Mouse (Mus musculus): ENCODE results near the gene Gm28047.
A peak's percentile ranks its signal among the peaks of the same experiment; 100 is the strongest.
"Not testable (repeated sequence)": the region's sequence is repeated elsewhere in the genome, so short reads cannot be mapped to it uniquely, and the experiment has no call there.

The Gm28047 gene

GRCm38 (mm10) chr15:102624970-102625686 lies at the start of gene Gm28047, which contains the start of gene Atf7:
Gm28047 (minus strand) TSS chr15:102625067.
Atf7 (minus strand) TSS chr15:102625464.
- ATAC-seq (ENCODE audit: insufficient number of reproducible peaks, low FRiP score, low TSS enrichment) = peak; percentile 98

- ATAC-seq (ENCODE audit: insufficient number of reproducible peaks, low FRiP score, low TSS enrichment) = 0 out of 2 replicates have a peak, but pooled peaks have one; percentile 28
Observed at GRCm38 (mm10) chr15:102673548-102673947, 48.7 kb upstream of the Gm28047 start.

- ATAC-seq (ENCODE audit: insufficient number of reproducible peaks, low FRiP score, low TSS enrichment) = no peak
Observed at GRCm38 (mm10) chr15:102672215-102673071, 47.6 kb upstream of the Gm28047 start, which contains the start of gene Atp5g2. Atp5g2 (minus strand) TSS chr15:102672352.

- peak; percentile 28; the same call in 1 of the 2 replicates for ATAC-seq (ENCODE audit: insufficient number of reproducible peaks, low FRiP score, low TSS enrichment)
Observed at GRCm38 (mm10) chr15:102671721-102672214, 46.9 kb upstream of the Gm28047 start.

DNA sequence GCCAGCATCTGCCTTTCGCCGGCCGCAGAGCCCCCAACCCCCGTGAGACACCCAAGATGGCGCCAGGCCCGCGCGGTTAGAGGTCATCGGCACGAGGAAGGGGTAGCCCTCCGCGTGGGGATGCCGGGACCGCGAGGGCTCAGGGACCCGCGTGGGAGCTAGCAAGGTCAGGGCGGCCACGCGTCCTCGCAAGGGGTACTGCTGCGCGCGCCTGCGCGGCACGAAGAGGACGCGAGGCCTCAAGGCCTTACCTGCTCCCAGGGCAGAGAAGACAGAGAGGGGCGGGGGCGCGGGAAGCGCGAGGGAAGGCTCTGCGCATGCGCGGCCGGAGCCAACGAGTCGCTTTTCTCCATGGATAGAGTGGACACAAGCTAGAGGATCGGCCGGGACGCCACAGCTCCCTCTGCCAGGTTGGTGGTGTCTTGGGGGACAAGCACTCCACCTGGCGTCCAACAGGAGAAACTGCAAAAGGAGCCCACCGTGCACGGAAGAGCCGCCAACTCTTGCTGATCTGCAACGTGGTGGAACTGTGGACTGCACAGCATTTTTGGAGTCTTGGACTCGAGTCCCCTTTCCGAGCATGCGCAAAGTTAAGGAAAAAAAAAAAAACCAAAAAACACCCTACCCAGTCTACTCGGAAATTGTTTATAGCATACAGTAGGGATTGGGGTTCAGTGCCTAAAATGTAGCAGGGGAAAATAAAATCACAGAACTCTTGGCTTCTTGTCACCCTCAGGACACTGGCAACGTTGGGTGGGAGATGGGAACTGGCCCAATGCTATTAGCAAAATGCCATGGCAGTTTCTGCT lies 46.1 kb upstream of the Gm28047 start:
- peak; percentile 86 for ATAC-seq (ENCODE audit: insufficient number of reproducible peaks, low FRiP score, low TSS enrichment)

- ATAC-seq (ENCODE audit: insufficient number of reproducible peaks, low FRiP score, low TSS enrichment) = 0 out of 2 replicates have a peak, but pooled peaks have one; percentile 4
Observed at GRCm38 (mm10) chr15:102670281-102670680, 45.4 kb upstream of the Gm28047 start.

- no peak for ATAC-seq (ENCODE audit: insufficient number of reproducible peaks, low FRiP score, low TSS enrichment)
Observed at GRCm38 (mm10) chr15:102669571-102669970, 44.7 kb upstream of the Gm28047 start.

- ATAC-seq (ENCODE audit: insufficient number of reproducible peaks, low FRiP score, low TSS enrichment) = no peak
Observed at GRCm38 (mm10) chr15:102665494-102665893, 40.6 kb upstream of the Gm28047 start.

GRCm38 (mm10) chr15:102663825-102664224 lies 39.0 kb upstream of the Gm28047 start:
- no peak for ATAC-seq (ENCODE audit: insufficient number of reproducible peaks, low FRiP score, low TSS enrichment)

GRCm38 (mm10) chr15:102662601-102663000 lies 37.7 kb upstream of the Gm28047 start:
- not testable (repeated sequence) for ATAC-seq (ENCODE audit: insufficient number of reproducible peaks, low FRiP score, low TSS enrichment)

GRCm38 (mm10) chr15:102657926-102658381 lies 33.1 kb upstream of the Gm28047 start:
- no peak for ATAC-seq (ENCODE audit: insufficient number of reproducible peaks, low FRiP score, low TSS enrichment)

- no peak for ATAC-seq (ENCODE audit: insufficient number of reproducible peaks, low FRiP score, low TSS enrichment)
Observed at GRCm38 (mm10) chr15:102656658-102657057, 31.8 kb upstream of the Gm28047 start.

GRCm38 (mm10) chr15:102651928-102652660 lies 27.2 kb upstream of the Gm28047 start:
- not testable (repeated sequence) for ATAC-seq (ENCODE audit: insufficient number of reproducible peaks, low FRiP score, low TSS enrichment)

DNA sequence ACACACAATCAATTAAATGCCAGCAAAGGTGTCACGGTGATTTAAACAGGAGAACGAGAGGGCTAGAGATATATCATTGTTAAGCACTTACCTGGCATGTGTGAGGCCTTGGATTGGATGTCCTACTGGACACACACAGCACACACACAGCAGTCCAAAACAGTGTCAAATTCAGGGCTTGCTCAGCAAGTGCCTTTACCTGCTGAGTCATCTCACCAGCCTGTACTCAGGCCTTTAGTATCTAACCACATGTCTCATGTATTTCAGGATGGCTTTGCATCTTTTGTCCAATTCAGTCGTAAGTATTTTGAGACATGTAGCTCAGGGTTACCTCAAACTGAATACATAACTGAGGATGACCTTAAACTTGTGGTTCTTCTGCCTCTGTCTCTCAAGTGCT lies 26.2 kb upstream of the Gm28047 start:
- no peak for ATAC-seq (ENCODE audit: insufficient number of reproducible peaks, low FRiP score, low TSS enrichment)

GRCm38 (mm10) chr15:102635817-102636216 lies 10.9 kb upstream of the Gm28047 start:
- no peak for ATAC-seq (ENCODE audit: insufficient number of reproducible peaks, low FRiP score, low TSS enrichment)

DNA sequence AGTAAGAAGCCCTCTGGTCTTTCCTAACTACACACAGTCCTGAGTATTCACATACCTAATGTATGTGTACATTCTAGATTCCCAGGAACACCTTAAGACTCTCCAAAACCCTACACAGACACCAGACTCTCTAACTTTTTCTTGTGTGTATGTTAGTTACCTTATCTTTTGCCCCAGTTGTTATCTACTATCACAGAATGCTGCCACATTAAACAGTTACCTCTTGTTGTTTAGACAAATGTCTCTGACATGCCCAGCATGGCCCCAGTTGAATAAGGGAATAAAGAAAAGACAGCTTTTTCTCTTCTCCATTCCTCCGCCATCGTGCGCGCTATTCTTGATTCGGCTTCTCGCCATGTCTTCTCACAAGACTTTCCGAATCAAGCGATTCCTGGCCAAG lies 9.8 kb upstream of the Gm28047 start:
- no peak for ATAC-seq (ENCODE audit: insufficient number of reproducible peaks, low FRiP score, low TSS enrichment)

GRCm38 (mm10) chr15:102625687-102626055 lies 804 bp upstream of the Gm28047 start:
- ATAC-seq (ENCODE audit: insufficient number of reproducible peaks, low FRiP score, low TSS enrichment) = peak; percentile 19

- no peak for ATAC-seq (ENCODE audit: insufficient number of reproducible peaks, low FRiP score, low TSS enrichment)
Observed at GRCm38 (mm10) chr15:102624291-102624969, 437 bp downstream of the Gm28047 start.

GRCm38 (mm10) chr15:102623121-102623520 lies 1.7 kb downstream of the Gm28047 start:
- no peak for ATAC-seq (ENCODE audit: insufficient number of reproducible peaks, low FRiP score, low TSS enrichment)

Measured in cerebellum, adult (tissue).